Mouse (Mus musculus) intestine, embryonic 16.5 days (tissue): ENCODE data around the gene Cbx4. TPM values are rescaled to one million over a fixed set of nuclear protein-coding genes. Genes with fewer than 3 reads are reported as not detected.

Experiments used
- ATAC-seq: fragments of 200-750 bp; cut with Nextera tagmentation; 2 replicates; pipeline ENCODE4 v1.8.0; 2017; ENCODE audit warnings: moderate TSS enrichment, moderate library complexity
- H3K27ac ChIP-seq: fragments of 300-500 bp; sonication (generic); 2 replicates; pipeline ENCODE4 v1.5.1; 2014; ENCODE audit warnings: mild to moderate bottlenecking, low read length
- H3K27me3 ChIP-seq: fragments of 300-500 bp; sonication (generic); replicated peaks from 2 replicates; pipeline ENCODE4 v1.6.1; 2014; ENCODE audit warnings: low read length, control low read depth, mixed read lengths; ENCODE audit not compliant: control insufficient read depth, insufficient read depth
- H3K36me3 ChIP-seq: fragments of 300-500 bp; sonication (generic); 2 replicates; pipeline ENCODE4 v1.6.1; 2014; ENCODE audit warnings: low read length, control low read depth; ENCODE audit not compliant: control insufficient read depth, insufficient read depth
- H3K4me1 ChIP-seq: fragments of 300-500 bp; sonication (generic); 2 replicates; pipeline ENCODE4 v1.6.1; 2014; ENCODE audit warnings: low read length, control low read depth, mixed read lengths; ENCODE audit not compliant: control insufficient read depth, insufficient read depth
- H3K4me2 ChIP-seq: fragments of 300-500 bp; sonication (generic); 2 replicates; pipeline ENCODE4 v1.6.1; 2014; ENCODE audit warnings: low read depth, low read length, control low read depth
- H3K4me3 ChIP-seq: fragments of 300-500 bp; sonication (generic); 2 replicates; pipeline ENCODE4 v1.5.1; 2014; ENCODE audit warnings: mild to moderate bottlenecking, low read length
- H3K9ac ChIP-seq: fragments of 300-500 bp; sonication (generic); 2 replicates; pipeline ENCODE4 v1.6.1; 2014; ENCODE audit warnings: low read depth, low read length
- H3K9me3 ChIP-seq: fragments of 300-500 bp; sonication (generic); 2 replicates; pipeline ENCODE4 v1.6.1; 2016; ENCODE audit warnings: low read length, control low read depth; ENCODE audit not compliant: control insufficient read depth
- WGBS: fragments of 180-500 bp; shearing (Covaris S2); extraction: QIAGEN DNeasy Blood & Tissue Kit; methylation state at CpG from one replicate; pipeline ENCODE4 v1.1.7; 2014; 5-methylcytosine and 5-hydroxymethylcytosine counted together
- polyA plus RNA-seq: library from polyadenylated mRNA; unstranded; fragments of >200 nt; fragmentation: Nextera tagmentation; extraction: Ambion mirVana; gene quantifications from 2 replicates; pipeline ENCODE4 v1.2.1, GENCODE M21; 2015

The Cbx4 gene
- polyA plus RNA-seq, 1 experiment from 2014 or later, result 9.3 TPM

DNA sequence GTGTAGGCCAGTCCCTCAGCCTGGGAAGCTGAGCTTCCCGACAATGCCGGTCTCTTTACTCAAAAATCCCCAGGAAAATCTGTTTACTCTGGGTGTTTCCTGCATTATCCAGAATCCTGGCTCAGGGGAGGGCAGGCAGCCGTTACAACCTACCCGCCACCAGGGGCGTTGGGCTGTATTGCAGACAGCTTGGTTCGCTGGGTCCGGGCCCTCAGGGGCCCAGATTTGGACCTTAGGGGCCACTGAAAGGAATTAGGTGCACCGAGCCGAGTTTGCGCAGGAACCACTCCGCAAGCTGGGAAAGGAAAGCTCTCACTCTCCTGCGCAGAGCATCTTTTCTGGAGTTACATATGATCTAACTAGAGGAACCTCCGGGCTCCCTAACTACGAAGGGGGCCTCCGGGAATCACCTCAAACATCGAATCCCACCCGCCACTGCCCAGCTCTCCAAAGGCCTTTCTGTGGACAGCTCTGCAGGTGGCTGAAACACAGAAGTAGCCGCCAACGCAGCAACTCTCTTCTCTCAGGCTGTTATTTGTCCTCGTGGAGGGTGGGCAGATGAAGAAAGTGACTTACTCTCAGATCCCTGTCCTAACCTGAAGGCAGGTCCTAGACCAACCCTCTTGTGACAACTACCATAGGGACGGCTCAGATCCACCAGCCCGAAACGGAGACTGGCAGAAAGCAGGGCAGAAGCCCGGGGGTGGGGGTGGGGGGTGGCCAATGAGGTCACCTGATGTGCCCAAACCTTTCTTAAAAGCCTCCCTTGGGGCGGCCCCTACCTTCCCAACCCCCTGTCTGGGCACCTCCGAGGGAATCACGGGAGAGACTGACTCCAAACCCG is 2.6 kb upstream of the Cbx4 start:
- peaks cover 19% of the 10 kb centered on the region for H3K27me3 ChIP-seq
- H3K4me3 ChIP-seq, result 0 out of 2 replicates have a peak overlapping the region, but pooled peaks have one; percentile 61
- H3K36me3 ChIP-seq, result no peaks in the 10 kb centered on the region
- H3K9ac ChIP-seq, result peak overlapping the region; percentile 79; the same call in 1 of the 2 replicates
- peaks cover 66% of the 10 kb centered on the region for H3K4me1 ChIP-seq
- H3K4me2 ChIP-seq, result peak overlapping the region; percentile 94
- H3K9me3 ChIP-seq, result no peaks in the 10 kb centered on the region
- WGBS, result 5% methylated on average over 28 of the region's 28 CpGs
- ATAC-seq, result no peak
- no peak overlapping the region; the same call in 1 of the 2 replicates for H3K27ac ChIP-seq

GRCm38 (mm10) chr11:119087301-119088082 is 1.5 kb upstream of the Cbx4 start:
- H3K36me3 ChIP-seq, result no peaks in the 10 kb centered on the region
- peaks cover 77% of the 10 kb centered on the region for H3K4me1 ChIP-seq
- ATAC-seq, result no peak
- H3K9me3 ChIP-seq, result no peaks in the 10 kb centered on the region
- H3K27ac ChIP-seq, result peak overlapping the region; percentile 13; the same call in 1 of the 2 replicates
- H3K4me2 ChIP-seq, result peak overlapping the region; percentile 52
- H3K9ac ChIP-seq, result peak overlapping the region; percentile 58
- H3K4me3 ChIP-seq, result peak overlapping the region; percentile 32
- WGBS, result 7% methylated on average over 35 of the region's 35 CpGs
- peaks cover 19% of the 10 kb centered on the region for H3K27me3 ChIP-seq

GRCm38 (mm10) chr11:119085279-119086062 is 550 bp downstream of the Cbx4 start:
- H3K27ac ChIP-seq, result peak overlapping the region; percentile 98
- ATAC-seq, result peak; percentile 38
- peaks cover 82% of the 10 kb centered on the region for H3K4me1 ChIP-seq
- peak overlapping the region; percentile 92 for H3K4me3 ChIP-seq
- H3K36me3 ChIP-seq, result peaks cover 13% of the 10 kb centered on the region
- no peaks in the 10 kb centered on the region for H3K9me3 ChIP-seq
- under 1% methylated on average over 62 of the region's 66 CpGs for WGBS
- H3K9ac ChIP-seq, result peak overlapping the region; percentile 98
- H3K27me3 ChIP-seq, result peaks cover 19% of the 10 kb centered on the region
- peak overlapping the region; percentile 86 for H3K4me2 ChIP-seq

- WGBS, result 3% methylated on average over 17 of the region's 18 CpGs
- Histone ChIP-seq H3K9me3 (no peaks in the 10 kb centered on the region), H3K4me1 (peaks cover 80% of the 10 kb centered on the region), H3K4me2 (peak overlapping the region; percentile 86), H3K27ac (peak overlapping the region; percentile 98), H3K27me3 (peaks cover 19% of the 10 kb centered on the region), H3K4me3 (peak overlapping the region; percentile 92), H3K36me3 (peaks cover 13% of the 10 kb centered on the region), H3K9ac (peak overlapping the region; percentile 98)
- ATAC-seq, result no peak
These were observed 1.4 kb downstream of the Cbx4 start for GRCm38 (mm10) chr11:119084446-119085278.

DNA sequence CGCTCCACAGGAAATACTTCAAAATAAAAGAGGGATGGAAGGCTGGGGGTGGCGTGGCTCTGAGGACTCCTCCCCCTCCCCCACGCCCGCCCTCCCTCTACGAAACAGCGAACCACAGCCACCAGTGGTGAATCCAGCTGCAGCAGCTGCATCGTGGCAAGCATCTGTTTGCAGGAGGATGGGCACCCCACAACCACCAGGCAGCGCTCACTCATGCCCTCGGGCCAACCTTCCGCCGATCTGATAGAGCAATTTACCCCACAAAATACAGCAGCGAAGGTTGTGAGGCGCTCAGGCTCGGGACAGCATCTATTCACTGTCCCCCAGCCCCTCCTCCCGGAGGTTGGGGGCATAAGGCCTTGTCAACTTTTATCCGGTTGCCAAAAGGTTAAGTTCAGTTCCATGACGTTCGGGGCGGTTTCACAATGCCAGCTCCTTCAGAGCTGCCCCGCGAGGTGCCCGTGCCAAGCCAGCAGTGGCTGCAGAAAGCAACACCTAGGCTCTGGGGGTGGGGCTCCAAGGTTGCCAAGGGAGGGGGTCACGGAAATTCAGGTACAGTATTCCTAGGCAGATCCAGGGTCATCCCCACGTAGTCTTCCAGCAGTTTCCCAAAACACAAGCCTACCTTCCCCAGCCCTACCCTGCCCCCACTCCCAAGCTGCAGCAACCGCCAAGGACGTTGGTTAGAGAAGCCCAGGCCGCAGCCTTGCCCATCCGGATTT is 2.1 kb downstream of the Cbx4 start:
- H3K4me2 ChIP-seq, result peak overlapping the region; percentile 86
- peaks cover 12% of the 10 kb centered on the region for H3K27me3 ChIP-seq
- H3K4me1 ChIP-seq, result peaks cover 80% of the 10 kb centered on the region
- peaks cover 13% of the 10 kb centered on the region for H3K36me3 ChIP-seq
- H3K9me3 ChIP-seq, result no peaks in the 10 kb centered on the region
- peak overlapping the region; percentile 92 for H3K4me3 ChIP-seq
- no peak for ATAC-seq
- peak overlapping the region; percentile 98 for H3K27ac ChIP-seq
- 15% methylated on average over 28 of the region's 28 CpGs for WGBS
- peak overlapping the region; percentile 98 for H3K9ac ChIP-seq

DNA sequence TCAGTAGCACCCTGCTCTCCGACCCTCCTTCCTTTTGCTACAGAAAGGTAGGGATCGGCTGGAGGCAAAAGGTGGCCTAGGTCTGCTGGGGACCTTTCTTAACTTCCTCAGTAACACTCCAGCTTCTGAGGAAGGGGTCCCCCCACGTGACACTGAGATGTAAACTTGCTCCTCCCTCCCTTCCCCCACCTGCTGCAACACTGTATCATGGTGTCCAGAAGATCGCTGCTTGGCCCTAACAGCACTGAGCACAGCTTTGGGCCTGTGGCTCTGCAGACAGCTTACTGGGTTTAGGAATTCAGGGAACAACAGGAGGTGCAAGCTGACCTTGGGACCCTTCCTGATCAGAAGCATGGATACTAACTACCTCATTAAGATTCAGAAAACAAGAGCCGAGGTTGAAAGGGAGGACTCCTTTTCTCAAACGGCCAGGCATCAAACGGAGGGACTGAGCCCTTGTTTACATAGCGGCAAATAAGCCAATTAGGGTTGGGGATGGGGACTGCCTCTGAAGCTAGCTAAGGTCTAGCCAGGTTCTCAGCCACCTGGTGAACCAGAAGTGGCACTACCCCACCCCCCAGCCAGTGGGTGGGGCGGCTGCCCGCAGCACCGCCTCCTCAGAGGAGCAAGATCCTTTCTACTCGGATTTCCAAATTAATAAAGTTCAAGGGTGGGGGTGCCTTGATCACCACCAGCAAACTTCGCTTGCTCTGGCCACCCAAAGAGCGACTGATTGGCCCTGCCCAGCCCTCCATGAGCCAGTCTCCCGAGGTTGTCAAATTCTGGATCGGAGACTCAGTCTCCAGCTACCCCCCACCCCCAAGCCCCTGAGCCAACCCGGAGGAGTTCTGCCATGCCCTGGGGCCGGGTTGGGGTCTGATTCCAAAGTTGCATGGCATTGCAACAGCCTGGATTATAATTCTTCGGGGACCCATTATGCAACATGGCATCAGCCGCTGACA is 3.1 kb downstream of the Cbx4 start:
- peaks cover 13% of the 10 kb centered on the region for H3K36me3 ChIP-seq
- no peaks in the 10 kb centered on the region for H3K9me3 ChIP-seq
- no peak for ATAC-seq
- peaks cover 78% of the 10 kb centered on the region for H3K4me1 ChIP-seq
- H3K27me3 ChIP-seq, result peaks cover 4% of the 10 kb centered on the region; the same call in 1 of the 2 replicates
- H3K27ac ChIP-seq, result no peak overlapping the region
- H3K4me3 ChIP-seq, result peak overlapping the region; percentile 92
- peak overlapping the region; percentile 86 for H3K4me2 ChIP-seq
- H3K9ac ChIP-seq, result 0 out of 2 replicates have a peak overlapping the region, but pooled peaks have one; percentile 98
- WGBS, result 35% methylated on average over 20 of the region's 20 CpGs

GRCm38 (mm10) chr11:119081839-119082637 is 4.0 kb downstream of the Cbx4 start:
- H3K9ac ChIP-seq, result no peak overlapping the region
- peaks cover 70% of the 10 kb centered on the region for H3K4me1 ChIP-seq
- no peak overlapping the region for H3K4me2 ChIP-seq
- H3K27me3 ChIP-seq, result no peaks in the 10 kb centered on the region
- no peak overlapping the region for H3K27ac ChIP-seq
- peaks cover 13% of the 10 kb centered on the region for H3K36me3 ChIP-seq
- H3K4me3 ChIP-seq, result no peak overlapping the region
- ATAC-seq, result no peak
- WGBS, result 49% methylated on average over 21 of the region's 21 CpGs
- H3K9me3 ChIP-seq, result no peaks in the 10 kb centered on the region
